Mouse (Mus musculus): ENCODE measurements around the gene Car6. TPM values are rescaled to one million over a fixed set of nuclear protein-coding genes. Genes with fewer than 3 reads are reported as not detected.

The Car6 gene
- total and polyA plus RNA-seq, 2 experiments from 2014 or later, result not detected

DNA sequence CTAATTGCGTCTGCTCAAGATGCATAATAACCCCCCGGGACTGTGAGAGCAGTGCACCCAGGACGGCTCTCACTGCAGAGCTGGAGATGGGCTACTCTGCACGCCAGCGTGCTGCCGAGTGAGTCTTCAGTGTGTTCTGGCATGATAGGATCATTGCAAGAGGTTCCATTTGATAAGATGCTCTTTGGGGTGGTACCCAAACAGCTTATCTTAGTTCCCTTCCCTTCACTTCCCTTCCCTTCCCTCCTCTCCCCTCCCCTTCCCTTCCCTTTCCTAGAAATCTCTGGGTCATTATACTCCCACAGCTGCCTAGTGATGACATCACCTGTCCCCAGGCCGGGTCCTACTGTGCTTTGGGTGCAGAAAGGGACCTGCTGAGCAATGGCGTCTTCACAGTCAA lies 29.0 kb downstream of the Car6 start:
- 86% methylated on average over 8 of the region's 8 CpGs for WGBS
- Histone ChIP-seq H3K27me3 (ENCODE audit: insufficient read depth, low read length) (no peaks in the 10 kb centered on the region), H3K4me1 (ENCODE audit: insufficient read depth) (no peaks in the 10 kb centered on the region), H3K4me2 (ENCODE audit: low read depth) (no peak overlapping the region), H3K4me3 (ENCODE audit: low read depth, low read length) (no peak overlapping the region), H3K9ac (no peak overlapping the region), H3K36me3 (ENCODE audit: insufficient read depth) (no peaks in the 10 kb centered on the region), H3K27ac (ENCODE audit: low read depth, low read length) (no peak overlapping the region), H3K9me3 (ENCODE audit: low read length) (no peaks in the 10 kb centered on the region)
- no peak for TF ChIP-seq CTCF (IDR thresholded peaks at IDR 0.05; ENCODE audit: low read depth)
- ATAC-seq, result no peak
- no peak for DNase-seq

DNA sequence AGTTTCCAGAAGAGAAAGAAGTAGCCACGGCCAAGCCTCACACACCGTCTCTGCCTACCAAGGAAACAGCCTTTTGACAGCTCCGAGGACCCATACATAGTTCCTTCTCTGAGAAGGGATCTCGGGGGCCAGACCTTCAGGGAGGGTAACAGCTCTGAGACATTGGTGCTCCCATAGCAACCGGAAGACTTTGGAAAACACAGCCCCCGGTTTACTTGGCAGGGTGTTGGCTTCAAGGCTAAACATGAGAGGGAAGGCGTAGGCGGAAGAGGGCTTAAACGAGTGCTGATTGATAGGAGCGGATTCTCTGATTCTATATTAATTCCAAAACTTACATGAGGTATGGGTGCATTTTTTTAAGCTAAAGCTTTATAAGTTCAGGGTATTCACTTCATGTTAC lies 32.7 kb downstream of the Car6 start:
- TF ChIP-seq CTCF (IDR thresholded peaks at IDR 0.05; ENCODE audit: low read depth), result no peak
- H3K9ac ChIP-seq, result no peak overlapping the region
- DNase-seq, result peak; percentile 18
- no peak; the same call in 1 of the 2 replicates for ATAC-seq
- no peak overlapping the region for H3K4me2 ChIP-seq (ENCODE audit: low read depth)
- 58% methylated on average over 10 of the region's 10 CpGs for WGBS
- H3K27me3 ChIP-seq (ENCODE audit: insufficient read depth, low read length), result no peaks in the 10 kb centered on the region
- no peaks in the 10 kb centered on the region for H3K9me3 ChIP-seq (ENCODE audit: low read length)
- no peak overlapping the region for H3K27ac ChIP-seq (ENCODE audit: low read depth, low read length)
- H3K36me3 ChIP-seq (ENCODE audit: insufficient read depth), result no peaks in the 10 kb centered on the region
- H3K4me3 ChIP-seq (ENCODE audit: low read depth, low read length), result no peak overlapping the region
- H3K4me1 ChIP-seq (ENCODE audit: insufficient read depth), result no peaks in the 10 kb centered on the region

DNA sequence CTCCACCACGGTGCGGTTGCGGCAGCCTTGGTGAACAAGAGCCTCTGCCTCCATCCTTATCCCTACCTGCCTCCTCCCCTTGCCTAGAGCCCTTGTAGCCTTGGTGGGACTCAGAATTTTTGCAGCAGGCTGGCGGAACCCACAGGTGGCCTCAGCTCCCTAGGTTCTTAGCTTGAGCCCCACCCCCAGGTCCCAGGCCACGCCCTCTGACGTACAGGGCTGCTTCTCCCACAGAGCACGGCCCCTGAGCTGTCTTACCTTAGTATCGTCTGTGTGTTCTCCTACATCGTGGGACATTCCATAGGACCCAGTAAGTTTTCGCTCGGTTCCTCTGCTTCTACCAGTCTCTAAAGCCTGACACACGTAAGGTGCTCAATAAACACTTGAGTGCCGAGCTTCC lies 36.3 kb downstream of the Car6 start:
- H3K4me1 ChIP-seq (ENCODE audit: insufficient read depth), result no peaks in the 10 kb centered on the region
- no peaks in the 10 kb centered on the region for H3K9me3 ChIP-seq (ENCODE audit: low read length)
- TF ChIP-seq CTCF (IDR thresholded peaks at IDR 0.05; ENCODE audit: low read depth), result no peak
- H3K36me3 ChIP-seq (ENCODE audit: insufficient read depth), result no peaks in the 10 kb centered on the region
- no peaks in the 10 kb centered on the region for H3K27me3 ChIP-seq (ENCODE audit: insufficient read depth, low read length)
- no peak for ATAC-seq
- H3K4me3 ChIP-seq (ENCODE audit: low read depth, low read length), result no peak overlapping the region
- WGBS, result 39% methylated on average over 13 of the region's 13 CpGs
- no peak for DNase-seq
- no peak overlapping the region for H3K4me2 ChIP-seq (ENCODE audit: low read depth)
- H3K27ac ChIP-seq (ENCODE audit: low read depth, low read length), result no peak overlapping the region
- H3K9ac ChIP-seq, result no peak overlapping the region

DNA sequence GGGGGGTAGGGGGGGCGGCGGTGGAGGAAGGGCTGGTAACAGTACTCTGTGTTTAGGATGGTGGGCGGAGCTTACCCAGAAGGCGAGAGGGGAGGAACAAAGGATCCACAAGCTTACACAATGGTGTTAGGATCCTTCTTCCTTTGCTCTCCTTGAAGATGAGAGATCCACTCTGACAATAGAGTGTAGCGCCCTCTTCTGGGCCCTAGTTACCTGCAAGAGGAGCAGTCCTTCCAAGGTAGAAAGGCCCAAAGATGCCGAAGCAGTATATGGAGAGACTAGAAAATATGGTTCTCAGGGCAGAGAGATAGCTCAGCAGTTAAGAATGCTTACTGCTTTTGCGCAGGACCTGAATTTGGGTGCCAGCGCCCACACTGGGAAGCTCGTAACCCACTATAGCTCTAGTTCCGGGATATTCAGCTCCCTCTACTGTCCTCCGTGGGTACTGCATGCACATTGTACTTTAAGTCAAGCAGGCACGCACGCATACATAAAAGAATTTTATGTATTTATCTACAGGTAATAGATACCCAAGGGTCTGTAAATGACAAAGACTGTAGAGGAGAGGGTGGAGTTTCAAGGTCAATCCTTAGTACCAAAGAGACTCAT lies 38.5 kb downstream of the Car6 start:
- Histone ChIP-seq H3K4me2 (ENCODE audit: low read depth) (no peak overlapping the region), H3K36me3 (ENCODE audit: insufficient read depth) (no peaks in the 10 kb centered on the region), H3K4me1 (ENCODE audit: insufficient read depth) (no peaks in the 10 kb centered on the region), H3K27me3 (ENCODE audit: insufficient read depth, low read length) (no peaks in the 10 kb centered on the region), H3K9me3 (ENCODE audit: low read length) (no peaks in the 10 kb centered on the region), H3K4me3 (ENCODE audit: low read depth, low read length) (no peak overlapping the region), H3K9ac (no peak overlapping the region), H3K27ac (ENCODE audit: low read depth, low read length) (no peak overlapping the region)
- DNase-seq, result no peak
- TF ChIP-seq CTCF (IDR thresholded peaks at IDR 0.05; ENCODE audit: low read depth), result 0 out of 2 replicates have a peak, but pooled peaks have one; percentile 19
- 76% methylated on average over 13 of the region's 13 CpGs for WGBS
- ATAC-seq, result no peak

DNA sequence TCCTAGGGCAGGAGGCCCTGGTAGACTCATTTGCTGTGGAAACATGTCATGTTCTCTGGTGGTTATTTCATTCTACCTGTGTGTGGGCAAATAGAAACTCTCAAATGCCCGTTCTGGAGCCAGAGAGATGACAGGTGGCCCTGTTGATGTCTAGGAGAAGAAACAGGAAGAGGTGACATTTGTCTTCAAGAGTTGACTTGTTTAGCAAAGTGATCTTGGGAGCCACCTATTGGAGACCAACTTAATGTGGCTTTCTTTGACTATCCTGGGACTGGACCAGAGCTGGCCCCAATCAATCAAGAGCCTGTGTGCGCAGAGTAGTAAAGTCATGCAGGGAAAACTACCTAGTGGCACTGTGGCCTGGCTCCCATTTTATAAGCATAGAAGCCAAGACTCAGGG lies 41.7 kb downstream of the Car6 start:
- WGBS, result 78% methylated on average over 2 of the region's 2 CpGs
- Histone ChIP-seq H3K9me3 (ENCODE audit: low read length) (no peaks in the 10 kb centered on the region), H3K4me1 (ENCODE audit: insufficient read depth) (no peaks in the 10 kb centered on the region), H3K27me3 (ENCODE audit: insufficient read depth, low read length) (no peaks in the 10 kb centered on the region), H3K27ac (ENCODE audit: low read depth, low read length) (no peak overlapping the region), H3K9ac (no peak overlapping the region), H3K4me3 (ENCODE audit: low read depth, low read length) (no peak overlapping the region), H3K4me2 (ENCODE audit: low read depth) (no peak overlapping the region), H3K36me3 (ENCODE audit: insufficient read depth) (no peaks in the 10 kb centered on the region)
- TF ChIP-seq CTCF (IDR thresholded peaks at IDR 0.05; ENCODE audit: low read depth), result no peak
- ATAC-seq, result no peak
- no peak for DNase-seq

DNA sequence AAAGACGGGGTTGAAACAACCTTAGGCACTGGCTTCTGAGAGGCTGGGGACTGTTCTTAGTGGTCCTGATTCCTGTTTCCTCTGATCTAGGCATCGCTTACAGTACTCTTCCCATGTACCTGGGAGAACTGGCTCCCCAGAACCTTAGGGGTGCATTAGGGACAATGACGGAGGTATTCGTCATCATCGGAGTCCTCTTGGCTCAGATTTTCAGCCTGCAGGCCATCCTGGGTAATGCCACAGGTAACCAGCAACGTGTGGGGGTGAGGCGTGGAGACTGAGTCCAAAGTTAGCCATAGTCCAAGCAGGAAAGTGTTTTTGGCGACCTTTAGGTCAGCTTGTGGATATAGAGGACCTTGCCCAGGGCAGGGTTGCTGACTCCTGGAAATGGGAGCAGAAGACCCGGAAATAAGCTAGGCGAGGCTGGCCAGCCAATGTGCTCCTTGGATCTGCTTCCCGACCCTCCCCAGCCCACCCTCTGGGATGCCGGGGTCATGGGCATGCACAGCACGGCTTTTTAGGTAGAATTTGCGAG lies 43.7 kb downstream of the Car6 start:
- Histone ChIP-seq H3K4me3 (ENCODE audit: low read depth, low read length) (no peak overlapping the region), H3K27me3 (ENCODE audit: insufficient read depth, low read length) (no peaks in the 10 kb centered on the region), H3K27ac (ENCODE audit: low read depth, low read length) (no peak overlapping the region), H3K4me1 (ENCODE audit: insufficient read depth) (no peaks in the 10 kb centered on the region), H3K36me3 (ENCODE audit: insufficient read depth) (no peaks in the 10 kb centered on the region), H3K9ac (no peak overlapping the region), H3K4me2 (ENCODE audit: low read depth) (no peak overlapping the region), H3K9me3 (ENCODE audit: low read length) (no peaks in the 10 kb centered on the region)
- DNase-seq, result no peak
- TF ChIP-seq CTCF (IDR thresholded peaks at IDR 0.05; ENCODE audit: low read depth), result no peak
- WGBS, result 71% methylated on average over 14 of the region's 14 CpGs
- ATAC-seq, result no peak

DNA sequence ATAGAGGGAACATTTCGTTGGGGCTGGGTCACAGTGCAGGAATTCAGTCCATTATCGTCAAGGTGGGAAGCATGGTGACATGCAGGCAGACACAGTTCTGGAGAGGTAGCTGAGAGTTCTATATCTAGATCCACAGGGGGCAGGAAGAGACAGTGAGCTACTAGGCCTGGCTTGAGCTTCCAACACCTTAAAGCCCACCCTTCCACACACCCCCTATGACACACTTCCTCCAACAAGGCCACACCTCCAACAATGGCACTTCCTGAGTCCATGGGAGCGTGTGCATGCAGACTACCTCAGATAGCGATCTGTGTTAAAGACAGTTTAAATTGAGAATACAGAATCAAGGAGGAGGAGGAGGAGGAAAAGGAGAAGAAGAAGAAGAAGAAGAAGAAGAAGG lies 45.4 kb downstream of the Car6 start:
- H3K9me3 ChIP-seq (ENCODE audit: low read length), result no peaks in the 10 kb centered on the region
- no peak overlapping the region for H3K9ac ChIP-seq
- no peak overlapping the region for H3K4me3 ChIP-seq (ENCODE audit: low read depth, low read length)
- no peak overlapping the region for H3K4me2 ChIP-seq (ENCODE audit: low read depth)
- no peaks in the 10 kb centered on the region for H3K4me1 ChIP-seq (ENCODE audit: insufficient read depth)
- no peaks in the 10 kb centered on the region for H3K27me3 ChIP-seq (ENCODE audit: insufficient read depth, low read length)
- no peak for TF ChIP-seq CTCF (IDR thresholded peaks at IDR 0.05; ENCODE audit: low read depth)
- no peaks in the 10 kb centered on the region for H3K36me3 ChIP-seq (ENCODE audit: insufficient read depth)
- WGBS, result 90% methylated on average over 4 of the region's 4 CpGs
- ATAC-seq (no peak), DNase-seq (no peak)
- no peak overlapping the region for H3K27ac ChIP-seq (ENCODE audit: low read depth, low read length)

Data from forebrain, postnatal 0 days (tissue).